Mouse (Mus musculus) forebrain, embryonic 14.5 days (tissue): Measurements from ENCODE around the gene Dido1. TPM values are rescaled to one million over a fixed set of nuclear protein-coding genes. Genes with fewer than 3 reads are reported as not detected.
"Not testable (repeated sequence)": the region's sequence is repeated elsewhere in the genome, so short reads cannot be mapped to it uniquely, and the experiment has no call there.

ENCODE experiments used
- ATAC-seq: fragments of 200-750 bp; cut with Nextera tagmentation; 2 replicates; pipeline ENCODE4 v1.8.0; 2017; ENCODE audit warnings: mild to moderate bottlenecking, moderate library complexity
- DNase-seq: peaks from one replicate; pipeline ENCODE4 v3.0.0-alpha.2; 2015; ENCODE audit warnings: low spot score
- H3K27ac ChIP-seq: fragments of 300-500 bp; sonication (generic); 2 replicates; pipeline ENCODE4 v1.5.1; 2014; ENCODE audit warnings: low read depth, mild to moderate bottlenecking, control low read depth, low read length, moderate library complexity
- H3K27me3 ChIP-seq: fragments of 300-500 bp; sonication (generic); replicated peaks from 2 replicates; pipeline ENCODE4 v1.6.1; 2014; ENCODE audit warnings: low read length, control low read depth, mixed read lengths; ENCODE audit not compliant: control insufficient read depth, insufficient read depth
- H3K36me3 ChIP-seq: fragments of 300-500 bp; sonication (generic); 2 replicates; pipeline ENCODE4 v1.6.1; 2014; ENCODE audit warnings: low read length, control low read depth; ENCODE audit not compliant: control insufficient read depth, insufficient read depth
- H3K4me1 ChIP-seq: fragments of 300-500 bp; sonication (generic); 2 replicates; pipeline ENCODE4 v1.6.1; 2014; ENCODE audit warnings: antibody characterized with exemption, low read length, control low read depth; ENCODE audit not compliant: control insufficient read depth, insufficient read depth
- H3K4me2 ChIP-seq: fragments of 300-500 bp; sonication (generic); 2 replicates; pipeline ENCODE4 v1.6.1; 2014; ENCODE audit warnings: mild to moderate bottlenecking, control low read depth, low read length
- H3K4me3 ChIP-seq: fragments of 300-500 bp; sonication (generic); 2 replicates; pipeline ENCODE4 v1.5.1; 2014; ENCODE audit warnings: low read depth, low read length, control low read depth
- H3K9ac ChIP-seq: fragments of 300-500 bp; sonication (generic); 2 replicates; pipeline ENCODE4 v1.6.1; 2014; ENCODE audit warnings: mild to moderate bottlenecking, low read length, control low read depth, moderate library complexity
- H3K9me3 ChIP-seq: fragments of 300-500 bp; sonication (generic); replicated peaks from 2 replicates; pipeline ENCODE4 v1.6.1; 2016; ENCODE audit warnings: low read length, control low read depth, mixed read lengths; ENCODE audit not compliant: control insufficient read depth
- WGBS: fragments of 180-500 bp; shearing (Covaris S2); extraction: QIAGEN DNeasy Blood & Tissue Kit; methylation state at CpG from one replicate; pipeline ENCODE4 v1.1.7; 2014; 5-methylcytosine and 5-hydroxymethylcytosine counted together
- polyA plus RNA-seq: library from polyadenylated mRNA; unstranded; fragments of >200 nt; fragmentation: Nextera tagmentation; extraction: Ambion mirVana; gene quantifications from 2 replicates; pipeline ENCODE4 v1.2.1, GENCODE M21; 2014

The Dido1 gene
- polyA plus RNA-seq, 1 experiment from 2014 or later: 21.0 TPM

GRCm38 (mm10) chr2:180726658-180727442 is 17.1 kb upstream of the Dido1 start:
- Histone ChIP-seq H3K4me2 (no peak overlapping the region), H3K36me3 (peaks cover 25% of the 10 kb centered on the region), H3K9me3 (no peaks in the 10 kb centered on the region), H3K9ac (no peak overlapping the region), H3K27me3 (no peaks in the 10 kb centered on the region), H3K4me1 (no peaks in the 10 kb centered on the region), H3K27ac (no peak overlapping the region), H3K4me3 (no peak overlapping the region)
- WGBS: 76% methylated on average over 6 of the region's 6 CpGs
- DNase-seq (no peak), ATAC-seq (no peak)

- 47% methylated on average over 8 of the region's 8 CpGs for WGBS
- H3K27ac ChIP-seq: no peak overlapping the region
- H3K27me3 ChIP-seq: no peaks in the 10 kb centered on the region
- no peak for DNase-seq
- ATAC-seq: no peak
- no peak overlapping the region for H3K4me2 ChIP-seq
- no peak overlapping the region for H3K9ac ChIP-seq
- H3K36me3 ChIP-seq: peaks cover 33% of the 10 kb centered on the region
- H3K9me3 ChIP-seq: no peaks in the 10 kb centered on the region
- H3K4me1 ChIP-seq: no peaks in the 10 kb centered on the region
- no peak overlapping the region for H3K4me3 ChIP-seq
Measured at GRCm38 (mm10) chr2:180725856-180726629, 16.2 kb upstream of the Dido1 start.

DNA sequence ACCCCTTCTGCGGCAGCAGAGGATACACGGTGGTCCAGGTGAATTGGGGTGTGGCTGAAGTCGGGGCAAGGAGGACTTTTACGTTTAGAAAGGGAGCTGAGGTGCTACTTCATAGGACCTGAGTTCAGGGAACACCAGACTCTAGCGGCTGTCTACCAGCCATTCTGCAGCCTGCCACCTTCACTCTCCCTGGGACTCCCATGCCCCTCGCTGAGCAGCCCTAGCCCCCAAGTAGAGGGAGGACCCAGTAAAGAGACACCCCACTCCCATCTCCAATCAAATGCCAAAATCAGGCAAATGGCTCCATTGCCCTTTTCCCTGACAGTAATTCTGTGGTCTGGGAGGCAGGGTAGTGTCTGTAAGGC is 15.6 kb upstream of the Dido1 start:
- Histone ChIP-seq H3K9ac (no peak overlapping the region), H3K27ac (no peak overlapping the region), H3K4me1 (no peaks in the 10 kb centered on the region), H3K27me3 (no peaks in the 10 kb centered on the region), H3K4me3 (no peak overlapping the region), H3K9me3 (no peaks in the 10 kb centered on the region), H3K4me2 (no peak overlapping the region), H3K36me3 (peaks cover 39% of the 10 kb centered on the region)
- WGBS: 9% methylated on average over 6 of the region's 6 CpGs
- ATAC-seq (no peak), DNase-seq (no peak)

- ATAC-seq (no peak; the same call in 1 of the 2 replicates), DNase-seq (no peak)
- no peaks in the 10 kb centered on the region for H3K4me1 ChIP-seq
- peaks cover 45% of the 10 kb centered on the region for H3K36me3 ChIP-seq
- no peak within 1 kb of the TSS for H3K9ac ChIP-seq
- H3K4me3 ChIP-seq: no peak within 1 kb of the TSS
- WGBS: 6% methylated on average over 18 of the region's 18 CpGs
- no peak within 1 kb of the TSS for H3K27ac ChIP-seq
- H3K4me2 ChIP-seq: no peak within 1 kb of the TSS
- H3K27me3 ChIP-seq: no peaks in the 10 kb centered on the region
- no peaks in the 10 kb centered on the region for H3K9me3 ChIP-seq
Measured at GRCm38 (mm10) chr2:180724585-180725413, 15.0 kb upstream of the Dido1 start, which contains the start of gene Slc17a9. TSS of gene Slc17a9 (plus strand) at chr2:180725263.

GRCm38 (mm10) chr2:180723865-180724264 is 14.1 kb upstream of the Dido1 start:
- H3K27me3 ChIP-seq: no peaks in the 10 kb centered on the region
- H3K36me3 ChIP-seq: peaks cover 55% of the 10 kb centered on the region
- no peaks in the 10 kb centered on the region for H3K4me1 ChIP-seq
- H3K9ac ChIP-seq: no peak overlapping the region
- no peaks in the 10 kb centered on the region for H3K9me3 ChIP-seq
- H3K27ac ChIP-seq: no peak overlapping the region
- DNase-seq: no peak
- H3K4me3 ChIP-seq: no peak overlapping the region
- no peak overlapping the region for H3K4me2 ChIP-seq
- WGBS: 72% methylated on average over 2 of the region's 2 CpGs
- ATAC-seq: no peak

DNA sequence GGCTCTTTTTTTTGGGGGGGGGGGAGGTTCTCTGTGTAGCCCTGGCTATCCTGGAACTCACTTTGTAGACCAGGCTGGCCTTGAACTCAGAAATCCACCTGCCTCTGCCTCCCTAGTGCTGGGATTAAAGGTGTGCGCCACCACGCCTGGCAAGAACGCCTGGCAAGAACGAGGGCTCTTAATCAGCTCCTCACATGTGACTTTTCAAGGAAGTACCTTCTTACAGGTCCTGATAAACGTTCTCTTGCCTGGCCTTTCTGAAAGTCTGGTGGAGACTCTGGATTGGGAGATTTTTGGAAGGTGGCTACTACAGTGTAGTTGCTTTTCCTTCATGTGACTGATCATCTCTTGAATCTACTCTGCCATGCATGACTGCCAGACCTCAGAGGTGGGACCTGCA is 12.9 kb upstream of the Dido1 start:
- not testable (repeated sequence) for H3K27me3 ChIP-seq, H3K4me3 ChIP-seq, H3K9ac ChIP-seq, H3K4me2 ChIP-seq, ATAC-seq, H3K9me3 ChIP-seq, DNase-seq, H3K4me1 ChIP-seq, H3K27ac ChIP-seq
- 93% methylated on average over 5 of the region's 5 CpGs for WGBS
- peaks cover 65% of the 10 kb centered on the region for H3K36me3 ChIP-seq

DNA sequence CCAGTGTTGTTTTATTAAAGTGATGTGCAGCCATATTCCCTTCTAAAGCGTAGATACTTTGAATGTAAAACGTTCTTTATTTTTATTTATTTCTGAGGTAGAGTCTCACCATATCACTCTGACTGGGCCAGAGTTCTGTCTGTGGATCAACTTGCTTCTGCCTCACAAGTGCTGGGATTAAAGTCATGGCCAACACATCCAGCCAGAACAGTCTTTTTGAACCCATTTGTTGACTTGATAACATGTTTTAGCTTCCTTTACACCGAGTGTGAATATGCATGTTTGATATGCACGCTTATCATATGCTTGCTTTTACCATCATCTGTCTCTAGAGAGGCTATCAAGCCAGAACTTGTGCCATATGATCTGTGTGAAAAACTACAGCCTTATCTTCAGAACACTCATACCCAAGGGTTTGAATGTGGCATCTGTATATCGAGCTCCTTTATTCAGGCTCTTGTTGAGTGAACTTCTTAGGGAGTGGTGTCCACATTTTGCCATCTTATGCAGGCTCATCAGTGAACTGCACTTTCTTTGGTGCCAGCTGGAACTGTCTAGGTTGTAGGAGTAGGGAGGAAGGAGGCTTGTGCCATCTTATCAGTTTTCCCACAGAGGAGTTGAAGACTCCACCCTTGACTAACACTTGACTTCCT is 2.4 kb upstream of the Dido1 start:
- DNase-seq: no peak
- 96% methylated on average over 5 of the region's 5 CpGs for WGBS
- no peak overlapping the region for H3K9ac ChIP-seq

GRCm38 (mm10) chr2:180711527-180711926 is 1.7 kb upstream of the Dido1 start:
- Histone ChIP-seq H3K9me3 (no peaks in the 10 kb centered on the region), H3K4me1 (peaks cover 16% of the 10 kb centered on the region), H3K36me3 (peaks cover 24% of the 10 kb centered on the region), H3K27me3 (no peaks in the 10 kb centered on the region), H3K9ac (peak overlapping the region; percentile 99), H3K27ac (no peak overlapping the region), H3K4me2 (peak overlapping the region; percentile 77), H3K4me3 (no peak overlapping the region)
- 66% methylated on average over 4 of the region's 4 CpGs for WGBS
- ATAC-seq (no peak), DNase-seq (no peak)

More for the DNA sequence above, 2.4 kb upstream of the Dido1 start:
- H3K27ac ChIP-seq: no peak overlapping the region
- no peaks in the 10 kb centered on the region for H3K9me3 ChIP-seq
- no peak overlapping the region for H3K4me2 ChIP-seq
- H3K27me3 ChIP-seq: no peaks in the 10 kb centered on the region
- H3K4me1 ChIP-seq: peaks cover 16% of the 10 kb centered on the region
- no peak overlapping the region for H3K4me3 ChIP-seq
- peaks cover 28% of the 10 kb centered on the region for H3K36me3 ChIP-seq
- no peak for ATAC-seq
